Mouse (Mus musculus) liver, postnatal 0 days (tissue): Measurements from ENCODE around the gene 2310057N15Rik. TPM values are rescaled to one million over a fixed set of nuclear protein-coding genes. Genes with fewer than 3 reads are reported as not detected.

ENCODE experiments used
- ATAC-seq: fragments of 200-750 bp; cut with Nextera tagmentation; 2 replicates; pipeline ENCODE4 v1.8.0; 2017; ENCODE audit warnings: mild to moderate bottlenecking, moderate library complexity
- DNase-seq: peaks from one replicate; pipeline ENCODE4 v3.0.0-alpha.2; 2016
- H3K27ac ChIP-seq: fragments of 300-500 bp; sonication (generic); 2 replicates; pipeline ENCODE4 v1.5.1; 2014; ENCODE audit warnings: antibody characterized with exemption, moderate library complexity, mild to moderate bottlenecking, low read depth
- H3K27me3 ChIP-seq: fragments of 300-500 bp; sonication (generic); 2 replicates; pipeline ENCODE4 v1.6.1; 2014; ENCODE audit warnings: low read length, control low read depth, mixed read lengths; ENCODE audit not compliant: insufficient read depth
- H3K36me3 ChIP-seq: fragments of 300-500 bp; sonication (generic); replicated peaks from 2 replicates; pipeline ENCODE4 v1.6.1; 2014; ENCODE audit warnings: mild to moderate bottlenecking, control low read depth, low read length, moderate library complexity, mixed read lengths; ENCODE audit not compliant: insufficient read depth
- H3K4me1 ChIP-seq: fragments of 300-500 bp; sonication (generic); 2 replicates; pipeline ENCODE4 v1.6.1; 2014; ENCODE audit warnings: antibody characterized with exemption, mild to moderate bottlenecking, control low read depth; ENCODE audit not compliant: insufficient read depth
- H3K4me2 ChIP-seq: fragments of 300-500 bp; sonication (generic); 2 replicates; pipeline ENCODE4 v1.6.1; 2014; ENCODE audit warnings: low read depth, mild to moderate bottlenecking, low read length, moderate library complexity, mixed read lengths
- H3K4me3 ChIP-seq: fragments of 300-500 bp; sonication (generic); 2 replicates; pipeline ENCODE4 v1.5.1; 2014; ENCODE audit warnings: low read depth, low read length
- H3K9ac ChIP-seq: fragments of 300-500 bp; sonication (generic); replicated peaks from 2 replicates; pipeline ENCODE4 v1.6.1; 2014; ENCODE audit warnings: mild to moderate bottlenecking, moderate library complexity
- H3K9me3 ChIP-seq: fragments of 300-500 bp; sonication (generic); 2 replicates; pipeline ENCODE4 v1.6.1; 2016; ENCODE audit warnings: mild to moderate bottlenecking, control low read depth, low read length, mixed read lengths
- CTCF ChIP-seq: sonication (generic); IDR thresholded peaks from 2 replicates; pipeline ENCODE4 v1.5.1; 2016; ENCODE audit warnings: antibody characterized with exemption, low read depth
- EP300 ChIP-seq: IDR thresholded peaks from 2 replicates; pipeline ENCODE4 v1.6.1; 2016; ENCODE audit warnings: antibody characterized with exemption, low read depth, mild to moderate bottlenecking
- WGBS: fragments of 180-500 bp; shearing (Covaris S2); extraction: QIAGEN DNeasy Blood & Tissue Kit; methylation state at CpG from one replicate; pipeline ENCODE4 v1.1.7; 2014; ENCODE audit not compliant: insufficient replicate concordance; 5-methylcytosine and 5-hydroxymethylcytosine counted together
- polyA plus RNA-seq: library from polyadenylated mRNA; unstranded; fragments of >200 nt; fragmentation: Nextera tagmentation; extraction: Ambion mirVana; gene quantifications from 2 replicates; pipeline ENCODE4 v1.2.1, GENCODE M21; 2015

Gene 2310057N15Rik
- polyA plus RNA-seq, 1 experiment from 2014 or later: not detected

DNA sequence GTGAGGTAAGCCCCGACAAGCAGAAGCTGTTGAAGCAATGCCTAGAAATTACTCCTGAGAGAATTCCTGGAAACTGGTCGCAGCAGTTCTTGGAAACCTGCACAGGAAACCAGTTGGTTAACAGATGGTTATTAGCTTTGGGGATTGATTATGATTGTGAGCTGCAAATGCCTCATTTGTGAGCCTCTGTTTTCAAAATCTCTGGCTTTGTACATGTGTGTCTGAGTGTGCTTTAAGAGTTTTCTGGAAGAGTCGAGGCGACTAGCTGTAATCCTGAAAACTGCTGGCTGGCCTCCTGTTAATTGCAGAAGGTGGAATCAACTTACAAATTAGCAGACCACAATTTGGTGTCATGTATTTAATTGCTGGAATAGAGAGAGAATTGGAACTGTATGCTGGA lies 26.1 kb downstream of the 2310057N15Rik start:
- Histone ChIP-seq H3K36me3 (no peaks in the 10 kb centered on the region), H3K4me1 (no peaks in the 10 kb centered on the region), H3K4me2 (no peak overlapping the region), H3K4me3 (no peak overlapping the region), H3K27me3 (no peaks in the 10 kb centered on the region), H3K9me3 (no peaks in the 10 kb centered on the region), H3K27ac (no peak overlapping the region), H3K9ac (no peak overlapping the region)
- TF ChIP-seq CTCF (no peak), EP300 (no peak)
- WGBS: 68% methylated on average over 4 of the region's 4 CpGs
- DNase-seq: no peak
- ATAC-seq: no peak

GRCm38 (mm10) chr16:88744750-88745340 lies 29.2 kb downstream of the 2310057N15Rik start:
- no peaks in the 10 kb centered on the region for H3K9me3 ChIP-seq
- H3K4me3 ChIP-seq: no peak overlapping the region
- no peak for TF ChIP-seq CTCF
- TF ChIP-seq EP300: peak; percentile 69
- DNase-seq (no peak), ATAC-seq (no peak)
- no peak overlapping the region for H3K9ac ChIP-seq
- H3K4me1 ChIP-seq: no peaks in the 10 kb centered on the region
- no peaks in the 10 kb centered on the region for H3K36me3 ChIP-seq
- no peak overlapping the region for H3K4me2 ChIP-seq
- H3K27ac ChIP-seq: no peak overlapping the region
- no peaks in the 10 kb centered on the region for H3K27me3 ChIP-seq
- 61% methylated on average over 4 of the region's 4 CpGs for WGBS

- TF ChIP-seq CTCF: no peak
- no peak for TF ChIP-seq EP300
Observed at GRCm38 (mm10) chr16:88735391-88735790, 38.6 kb downstream of the 2310057N15Rik start.

DNA sequence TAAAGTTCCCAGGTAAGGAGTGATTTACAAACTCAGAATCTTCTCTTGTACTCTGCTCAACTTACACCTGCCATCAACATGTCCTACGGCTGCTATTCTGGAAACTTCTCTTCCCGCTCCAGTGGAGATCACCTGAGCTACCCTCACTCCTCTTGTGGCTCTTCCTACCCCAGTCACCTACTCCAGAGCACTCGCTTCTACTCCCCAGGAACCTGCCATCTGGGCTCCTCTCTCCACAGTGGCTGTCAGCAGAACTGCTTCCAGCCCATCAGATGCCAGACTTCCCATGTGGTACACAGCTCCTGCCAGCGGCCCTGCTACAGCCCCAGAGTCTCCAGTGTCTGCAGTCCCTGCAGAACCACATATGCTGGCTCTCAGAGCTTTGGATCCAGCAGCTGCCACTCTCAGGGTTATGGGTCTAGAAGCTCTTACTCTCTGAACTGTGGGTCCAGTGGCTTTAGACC lies 45.2 kb downstream of the 2310057N15Rik start, which contains the start of gene Krtap13-1:
Krtap13-1 (plus strand) TSS at position 51 of the 464 bp plus-strand sequence.
- no peaks in the 10 kb centered on the region for H3K9me3 ChIP-seq
- no peak for TF ChIP-seq EP300
- H3K27ac ChIP-seq: no peak within 1 kb of the TSS
- no peak within 1 kb of the TSS for H3K4me3 ChIP-seq
- 58% methylated on average over 4 of the region's 4 CpGs for WGBS
- H3K4me1 ChIP-seq: no peaks in the 10 kb centered on the region
- no peak within 1 kb of the TSS for H3K4me2 ChIP-seq
- no peaks in the 10 kb centered on the region for H3K27me3 ChIP-seq
- no peak within 1 kb of the TSS for H3K9ac ChIP-seq
- H3K36me3 ChIP-seq: no peaks in the 10 kb centered on the region
- ATAC-seq (no peak), DNase-seq (no peak)

More at GRCm38 (mm10) chr16:88735391-88735790, 38.6 kb downstream of the 2310057N15Rik start:
- H3K9me3 ChIP-seq: no peaks in the 10 kb centered on the region
- 38% methylated on average over 2 of the region's 2 CpGs for WGBS
- DNase-seq (no peak), ATAC-seq (no peak)
- no peaks in the 10 kb centered on the region for H3K27me3 ChIP-seq
- H3K9ac ChIP-seq: no peak overlapping the region
- no peaks in the 10 kb centered on the region for H3K36me3 ChIP-seq
- no peak overlapping the region for H3K4me3 ChIP-seq
- no peak overlapping the region for H3K4me2 ChIP-seq
- no peak overlapping the region for H3K27ac ChIP-seq
- H3K4me1 ChIP-seq: no peaks in the 10 kb centered on the region

Other genes with a start within 250 kb of the 2310057N15Rik start
- gene Cldn8, start 211.0 kb downstream of the 2310057N15Rik start, polyA plus RNA-seq: 0.09 and 0.13 TPM in 2 replicates
- not detected in 2 replicates for gene Krtap24-1, start 161.9 kb downstream of the 2310057N15Rik start, polyA plus RNA-seq
- not detected in 2 replicates for gene 2310079G19Rik, start 146.5 kb downstream of the 2310057N15Rik start, polyA plus RNA-seq
- gene Krtap26-1, start 126.4 kb downstream of the 2310057N15Rik start, polyA plus RNA-seq: not detected in 2 replicates
- not detected in 2 replicates for gene Krtap27-1, start 102.5 kb downstream of the 2310057N15Rik start, polyA plus RNA-seq
- not detected in 2 replicates for gene 2310061N02Rik, start 66.2 kb downstream of the 2310057N15Rik start, polyA plus RNA-seq
- not detected in 2 replicates for gene Krtap13-1, start 45.3 kb downstream of the 2310057N15Rik start, polyA plus RNA-seq
- not detected in 2 replicates for gene Krtap13, start 22.6 kb downstream of the 2310057N15Rik start, polyA plus RNA-seq
- not detected in 2 replicates for gene 2310034C09Rik, start 15.4 kb downstream of the 2310057N15Rik start, polyA plus RNA-seq
- not detected in 2 replicates for gene Gm5965, start 3.7 kb upstream of the 2310057N15Rik start, polyA plus RNA-seq
- not detected in 2 replicates for gene Gm20741, start 38.0 kb upstream of the 2310057N15Rik start, polyA plus RNA-seq
- gene Krtap15, start 46.0 kb upstream of the 2310057N15Rik start, polyA plus RNA-seq: not detected in 2 replicates
- not detected in 2 replicates for gene Krtap14, start 51.9 kb upstream of the 2310057N15Rik start, polyA plus RNA-seq
- gene Krtap19-1, start 95.2 kb upstream of the 2310057N15Rik start, polyA plus RNA-seq: not detected in 2 replicates
- not detected in 2 replicates for gene Krtap19-2, start 100.1 kb upstream of the 2310057N15Rik start, polyA plus RNA-seq
- not detected in 2 replicates for gene Krtap19-3, start 103.8 kb upstream of the 2310057N15Rik start, polyA plus RNA-seq
- gene Krtap19-4, start 110.9 kb upstream of the 2310057N15Rik start, polyA plus RNA-seq: not detected in 2 replicates
- gene Krtap19-5, start 122.3 kb upstream of the 2310057N15Rik start, polyA plus RNA-seq: not detected in 2 replicates
- gene Krtap19-9b, start 158.1 kb upstream of the 2310057N15Rik start, polyA plus RNA-seq: not detected in 2 replicates
- gene Krtap16-3, start 188.7 kb upstream of the 2310057N15Rik start, polyA plus RNA-seq: not detected in 2 replicates
- gene Krtap22-2, start 236.6 kb upstream of the 2310057N15Rik start, polyA plus RNA-seq: not detected in 2 replicates
- gene Gm10229, start 241.1 kb upstream of the 2310057N15Rik start, polyA plus RNA-seq: not detected in 2 replicates